Mouse (Mus musculus): ENCODE results near the gene Zfyve26. TPM values are rescaled to one million over a fixed set of nuclear protein-coding genes. Genes with fewer than 3 reads are reported as not detected.
A peak's percentile ranks its signal among the peaks of the same experiment; 100 is the strongest.
"Not testable (repeated sequence)": the region's sequence is repeated elsewhere in the genome, so short reads cannot be mapped to it uniquely, and the experiment has no call there.

The Zfyve26 gene
- polyA plus RNA-seq, 1 experiment from 2014 or later, result 15.2 TPM

DNA sequence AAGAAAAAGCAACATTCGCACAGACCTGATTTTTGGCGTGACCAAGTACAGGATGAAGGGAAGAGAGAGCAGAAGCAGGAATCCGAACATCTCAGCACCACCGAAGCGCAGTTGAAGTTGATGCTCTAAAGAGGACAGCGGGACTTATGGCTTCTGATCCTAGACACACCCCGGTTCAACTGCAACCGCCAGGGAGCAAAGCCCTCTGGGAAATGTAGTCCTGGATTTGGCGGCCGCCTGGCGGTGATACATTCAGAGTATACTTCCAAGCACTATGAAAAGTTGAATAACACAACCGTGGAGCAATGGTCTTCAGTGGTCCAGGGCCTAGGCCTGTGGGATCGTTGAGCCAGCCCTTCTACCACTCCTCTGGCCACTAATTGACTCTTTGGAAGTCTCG lies 104.4 kb downstream of the Zfyve26 start:
- no peaks in the 10 kb centered on the region for H3K9me3 ChIP-seq
- peak overlapping the region; percentile 82 for H3K27ac ChIP-seq (replicated peaks)
- peaks cover 19% of the 10 kb centered on the region for H3K36me3 ChIP-seq (replicated peaks)
- WGBS, result 4% methylated on average over 14 of the region's 14 CpGs
- H3K27me3 ChIP-seq (replicated peaks; ENCODE audit: low read depth, poor library complexity, severe bottlenecking), result no peaks in the 10 kb centered on the region
- DNase-seq (ENCODE audit: low spot score), result peak; percentile 85
- peak overlapping the region; percentile 78 for H3K4me3 ChIP-seq
- peaks cover 17% of the 10 kb centered on the region for H3K4me1 ChIP-seq

DNA sequence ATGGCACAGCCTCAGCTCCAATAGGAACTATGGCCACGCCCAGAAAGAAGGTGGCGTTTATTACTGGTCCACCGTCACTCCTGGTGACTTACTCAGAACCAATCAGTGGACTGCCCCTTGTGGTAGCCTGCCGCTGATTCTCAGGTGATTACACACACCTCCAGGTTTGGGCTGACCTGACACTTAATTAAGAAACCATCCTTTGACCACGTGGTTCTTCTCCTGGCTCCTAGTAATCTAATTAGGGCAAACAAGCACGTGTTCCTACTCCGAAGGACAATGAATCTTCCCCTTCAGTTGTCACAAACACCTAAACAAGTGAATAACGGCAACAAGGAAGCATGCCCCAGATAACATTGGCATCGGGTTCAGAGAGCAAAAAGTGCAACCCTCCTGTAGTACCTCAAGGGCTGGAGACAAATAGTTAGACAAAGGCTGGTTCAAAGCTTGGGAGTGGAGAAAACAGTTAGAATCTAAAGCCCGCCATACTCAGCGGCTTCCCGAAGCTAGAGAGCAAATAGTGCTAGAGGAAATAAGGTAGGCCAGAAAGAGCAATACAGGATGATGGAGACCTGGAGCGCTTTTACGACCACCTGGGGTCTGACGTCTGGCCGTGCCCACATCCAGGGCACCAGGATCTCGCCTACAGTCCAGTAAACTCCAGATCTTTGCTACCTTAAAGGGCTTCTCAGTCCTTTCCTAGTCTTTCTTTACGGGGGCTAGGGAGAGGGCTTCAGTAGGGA lies 105.0 kb downstream of the Zfyve26 start:
- peaks cover 25% of the 10 kb centered on the region for H3K36me3 ChIP-seq (replicated peaks)
- peak overlapping the region; percentile 82 for H3K27ac ChIP-seq (replicated peaks)
- H3K4me3 ChIP-seq, result peak overlapping the region; percentile 78
- H3K27me3 ChIP-seq (replicated peaks; ENCODE audit: low read depth, poor library complexity, severe bottlenecking), result no peaks in the 10 kb centered on the region
- peaks cover 17% of the 10 kb centered on the region for H3K4me1 ChIP-seq
- peak; percentile 79 for DNase-seq (ENCODE audit: low spot score)
- H3K9me3 ChIP-seq, result no peaks in the 10 kb centered on the region
- WGBS, result under 1% methylated on average over 18 of the region's 18 CpGs

DNA sequence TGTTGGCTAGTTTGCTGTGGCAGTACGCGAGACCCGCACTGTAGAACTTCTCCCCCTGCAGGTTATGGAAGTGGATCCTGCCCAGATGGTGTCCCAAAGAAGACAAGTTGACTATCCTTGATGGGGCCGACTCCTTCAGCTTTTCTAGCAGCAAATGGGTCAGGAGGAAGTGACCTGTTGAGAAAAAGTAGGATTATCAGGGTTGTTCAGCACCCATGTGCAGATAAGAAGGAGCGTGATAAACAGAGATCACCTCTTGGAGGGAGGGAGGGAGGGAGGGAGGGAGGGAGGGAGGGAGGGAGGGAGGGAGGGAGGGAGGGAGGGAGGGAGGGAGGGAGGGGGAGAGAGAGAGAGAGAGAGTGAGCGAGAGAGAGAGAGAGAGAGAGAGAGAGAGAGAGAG lies 110.9 kb downstream of the Zfyve26 start:
- not testable (repeated sequence) for H3K27me3 ChIP-seq (replicated peaks; ENCODE audit: low read depth, poor library complexity, severe bottlenecking); H3K9me3 ChIP-seq; H3K27ac ChIP-seq (replicated peaks); H3K4me3 ChIP-seq; DNase-seq (ENCODE audit: low spot score); H3K4me1 ChIP-seq
- 87% methylated on average over 5 of the region's 6 CpGs for WGBS
- peaks cover 84% of the 10 kb centered on the region for H3K36me3 ChIP-seq (replicated peaks)

Other genes with a start within 250 kb of the Zfyve26 start
- 32.7 and 33.4 TPM in 2 replicates for gene Pigh, start 206.7 kb downstream of the Zfyve26 start, polyA plus RNA-seq (2016; fragmentation: Nextera tagmentation; extraction: Ambion mirVana)
- 2.9 and 3.5 TPM in 2 replicates for gene Arg2, start 165.5 kb downstream of the Zfyve26 start, polyA plus RNA-seq (2016; fragmentation: Nextera tagmentation; extraction: Ambion mirVana)
- 90.8 and 93.5 TPM in 2 replicates for gene Vti1b, start 123.6 kb downstream of the Zfyve26 start, polyA plus RNA-seq (2016; fragmentation: Nextera tagmentation; extraction: Ambion mirVana)
- gene Rdh11, start 104.0 kb downstream of the Zfyve26 start, polyA plus RNA-seq (2016; fragmentation: Nextera tagmentation; extraction: Ambion mirVana), result 20.7 and 24.1 TPM in 2 replicates
- 1.0 and 1.8 TPM in 2 replicates for gene Rdh12, start 87.4 kb downstream of the Zfyve26 start, polyA plus RNA-seq (2016; fragmentation: Nextera tagmentation; extraction: Ambion mirVana)
- gene Rad51b, start 978 bp upstream of the Zfyve26 start, polyA plus RNA-seq (2016; fragmentation: Nextera tagmentation; extraction: Ambion mirVana), result 6.4 and 8.4 TPM in 2 replicates

Measured in embryonic facial prominence, embryonic 10.5 days (tissue).